Mouse (Mus musculus) kidney, embryonic 16.5 days (tissue): ENCODE data around the gene Nexn. TPM values are rescaled to one million over a fixed set of nuclear protein-coding genes. Genes with fewer than 3 reads are reported as not detected.
"Not testable (repeated sequence)": the region's sequence is repeated elsewhere in the genome, so short reads cannot be mapped to it uniquely, and the experiment has no call there.

Source experiments
- ATAC-seq: fragments of 200-750 bp; cut with Nextera tagmentation; 2 replicates; pipeline ENCODE4 v1.8.0; 2017; ENCODE audit warnings: moderate TSS enrichment; ENCODE audit not compliant: low FRiP score, low TSS enrichment
- H3K27ac ChIP-seq: fragments of 300-500 bp; sonication (generic); 2 replicates; pipeline ENCODE4 v1.5.1; 2014; ENCODE audit warnings: low read length
- H3K27me3 ChIP-seq: fragments of 300-500 bp; sonication (generic); 2 replicates; pipeline ENCODE4 v1.6.1; 2014; ENCODE audit warnings: low read length, control low read depth, mixed read lengths; ENCODE audit not compliant: insufficient read depth
- H3K36me3 ChIP-seq: fragments of 300-500 bp; sonication (generic); 2 replicates; pipeline ENCODE4 v1.6.1; 2014; ENCODE audit warnings: low read length, control low read depth, mixed read lengths; ENCODE audit not compliant: insufficient read depth
- H3K4me1 ChIP-seq: fragments of 300-500 bp; sonication (generic); 2 replicates; pipeline ENCODE4 v1.6.1; 2014; ENCODE audit warnings: low read length, control low read depth, mixed read lengths; ENCODE audit not compliant: insufficient read depth
- H3K4me2 ChIP-seq: fragments of 300-500 bp; sonication (generic); replicated peaks from 2 replicates; pipeline ENCODE4 v1.6.1; 2014; ENCODE audit warnings: low read depth, low read length
- H3K4me3 ChIP-seq: fragments of 300-500 bp; sonication (generic); 2 replicates; pipeline ENCODE4 v1.5.1; 2014; ENCODE audit warnings: mild to moderate bottlenecking, low read length
- H3K9ac ChIP-seq: fragments of 300-500 bp; sonication (generic); replicated peaks from 2 replicates; pipeline ENCODE4 v1.6.1; 2014; ENCODE audit warnings: low read length
- H3K9me3 ChIP-seq: fragments of 300-500 bp; sonication (generic); 2 replicates; pipeline ENCODE4 v1.6.1; 2016; ENCODE audit warnings: low read length, control low read depth
- WGBS: fragments of 180-500 bp; shearing (Covaris S2); extraction: QIAGEN DNeasy Blood & Tissue Kit; methylation state at CpG from one replicate; pipeline ENCODE4 v1.1.7; 2014; 5-methylcytosine and 5-hydroxymethylcytosine counted together
- polyA plus RNA-seq: library from polyadenylated mRNA; unstranded; fragments of >200 nt; fragmentation: Nextera tagmentation; extraction: Ambion mirVana; gene quantifications from 2 replicates; pipeline ENCODE4 v1.2.1, GENCODE M21; 2015

The Nexn gene
- polyA plus RNA-seq, 1 experiment from 2014 or later = 10.9 TPM

DNA sequence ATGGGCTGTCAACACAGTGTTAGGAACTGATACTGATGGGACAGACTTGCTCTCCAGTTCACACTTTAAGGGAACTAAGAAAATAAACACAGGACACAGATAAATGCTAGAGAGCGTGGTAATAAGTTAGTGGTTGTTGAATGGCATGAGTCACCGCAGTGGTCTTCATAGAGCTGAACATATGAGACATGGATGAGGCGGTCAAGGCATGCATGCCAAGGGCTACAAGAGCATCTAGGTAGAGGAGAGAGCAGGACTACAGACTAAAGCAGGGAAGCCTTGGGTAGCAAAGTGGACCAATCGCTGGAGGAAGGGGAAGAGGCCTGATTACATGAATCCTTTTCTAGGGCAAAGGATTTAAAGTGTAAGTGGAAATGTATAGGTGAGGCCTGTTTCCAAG is 59.0 kb downstream of the Nexn start:
- Histone ChIP-seq H3K4me1 (peaks cover 13% of the 10 kb centered on the region), H3K27me3 (no peaks in the 10 kb centered on the region), H3K4me2 (no peak overlapping the region), H3K9me3 (no peaks in the 10 kb centered on the region), H3K27ac (no peak overlapping the region), H3K36me3 (no peaks in the 10 kb centered on the region), H3K9ac (no peak overlapping the region), H3K4me3 (no peak overlapping the region)
- no peak for ATAC-seq
- 94% methylated on average over 4 of the region's 4 CpGs for WGBS

GRCm38 (mm10) chr3:152204577-152204976 is 61.6 kb downstream of the Nexn start:
- WGBS = 73% methylated on average over 3 of the region's 3 CpGs
- no peak overlapping the region for H3K4me3 ChIP-seq
- no peak overlapping the region for H3K27ac ChIP-seq
- no peaks in the 10 kb centered on the region for H3K36me3 ChIP-seq
- ATAC-seq = no peak
- no peaks in the 10 kb centered on the region for H3K27me3 ChIP-seq
- peaks cover 8% of the 10 kb centered on the region for H3K4me1 ChIP-seq
- no peak overlapping the region for H3K4me2 ChIP-seq
- H3K9me3 ChIP-seq = no peaks in the 10 kb centered on the region
- H3K9ac ChIP-seq = no peak overlapping the region

- Histone ChIP-seq H3K9ac (no peak overlapping the region), H3K4me3 (no peak overlapping the region), H3K9me3 (no peaks in the 10 kb centered on the region), H3K27ac (no peak overlapping the region), H3K4me2 (no peak overlapping the region), H3K36me3 (no peaks in the 10 kb centered on the region), H3K4me1 (peaks cover 5% of the 10 kb centered on the region), H3K27me3 (no peaks in the 10 kb centered on the region)
- WGBS = 71% methylated on average over 3 of the region's 3 CpGs
- ATAC-seq = no peak
Observed at GRCm38 (mm10) chr3:152203996-152204395, 62.2 kb downstream of the Nexn start.

DNA sequence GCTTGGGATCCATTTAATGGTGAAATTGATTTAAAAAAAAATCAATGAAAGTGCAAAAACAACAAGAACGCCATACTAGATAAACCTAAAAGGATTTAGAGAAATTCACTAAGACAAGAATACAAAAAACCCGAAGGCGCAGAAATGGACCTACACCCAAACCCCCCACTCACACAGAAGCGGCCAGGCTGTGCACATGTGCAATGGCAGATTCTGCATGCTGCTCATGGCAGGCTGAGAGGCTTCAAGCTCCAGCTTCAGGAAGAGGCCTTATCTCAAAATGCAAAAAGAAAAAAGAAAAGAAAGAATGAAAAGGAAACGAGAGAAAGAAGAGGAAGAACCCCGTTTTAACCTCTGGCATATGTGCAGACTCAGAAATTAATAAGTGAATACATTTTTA is 62.7 kb downstream of the Nexn start:
- H3K36me3 ChIP-seq = no peaks in the 10 kb centered on the region
- H3K4me2 ChIP-seq = no peak overlapping the region
- H3K27me3 ChIP-seq = no peaks in the 10 kb centered on the region
- H3K27ac ChIP-seq = no peak overlapping the region
- WGBS = 87% methylated on average over 6 of the region's 6 CpGs
- no peak overlapping the region for H3K9ac ChIP-seq
- no peak overlapping the region for H3K4me3 ChIP-seq
- ATAC-seq = no peak
- H3K4me1 ChIP-seq = peaks cover under 1% of the 10 kb centered on the region; the same call in 1 of the 2 replicates
- no peaks in the 10 kb centered on the region for H3K9me3 ChIP-seq

- Histone ChIP-seq H3K4me1 (no peaks in the 10 kb centered on the region), H3K36me3 (no peaks in the 10 kb centered on the region), H3K4me3 (no peak overlapping the region), H3K9me3 (no peaks in the 10 kb centered on the region), H3K27me3 (no peaks in the 10 kb centered on the region), H3K27ac (no peak overlapping the region), H3K9ac (no peak overlapping the region), H3K4me2 (no peak overlapping the region)
- no peak for ATAC-seq
Observed at GRCm38 (mm10) chr3:152202942-152203341, 63.2 kb downstream of the Nexn start.

DNA sequence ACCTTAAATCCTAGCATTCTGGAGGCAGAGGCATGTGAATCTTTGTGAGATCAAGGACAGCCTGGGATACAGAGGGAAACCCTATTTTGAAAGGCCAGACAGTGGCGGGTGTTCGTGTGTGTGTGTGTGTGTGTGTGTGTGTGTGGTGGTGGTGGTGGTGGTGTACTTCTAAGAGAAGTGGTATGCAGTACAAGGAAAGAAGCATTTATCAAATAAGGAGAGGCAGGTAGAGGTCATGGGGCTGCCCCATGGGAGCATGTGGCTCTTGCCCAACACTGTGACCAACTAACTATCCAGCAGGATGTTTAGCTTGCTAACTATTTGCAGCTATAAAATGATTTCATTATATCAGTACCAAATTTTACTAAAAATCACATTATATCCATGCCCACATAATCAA is 64.5 kb downstream of the Nexn start:
- H3K4me3 ChIP-seq = no peak overlapping the region
- WGBS = 62% methylated on average over 2 of the region's 2 CpGs
- ATAC-seq = no peak
- no peak overlapping the region for H3K27ac ChIP-seq
- no peaks in the 10 kb centered on the region for H3K9me3 ChIP-seq
- no peaks in the 10 kb centered on the region for H3K27me3 ChIP-seq
- no peak overlapping the region for H3K9ac ChIP-seq
- H3K4me2 ChIP-seq = no peak overlapping the region
- H3K36me3 ChIP-seq = no peaks in the 10 kb centered on the region
- H3K4me1 ChIP-seq = no peaks in the 10 kb centered on the region

GRCm38 (mm10) chr3:152201181-152201580 is 65.0 kb downstream of the Nexn start:
- Histone ChIP-seq H3K4me3 (no peak overlapping the region), H3K27ac (no peak overlapping the region), H3K9me3 (no peaks in the 10 kb centered on the region), H3K4me1 (no peaks in the 10 kb centered on the region), H3K27me3 (no peaks in the 10 kb centered on the region), H3K36me3 (no peaks in the 10 kb centered on the region), H3K4me2 (no peak overlapping the region), H3K9ac (no peak overlapping the region)
- WGBS = 87% methylated on average over 3 of the region's 3 CpGs
- ATAC-seq = no peak

DNA sequence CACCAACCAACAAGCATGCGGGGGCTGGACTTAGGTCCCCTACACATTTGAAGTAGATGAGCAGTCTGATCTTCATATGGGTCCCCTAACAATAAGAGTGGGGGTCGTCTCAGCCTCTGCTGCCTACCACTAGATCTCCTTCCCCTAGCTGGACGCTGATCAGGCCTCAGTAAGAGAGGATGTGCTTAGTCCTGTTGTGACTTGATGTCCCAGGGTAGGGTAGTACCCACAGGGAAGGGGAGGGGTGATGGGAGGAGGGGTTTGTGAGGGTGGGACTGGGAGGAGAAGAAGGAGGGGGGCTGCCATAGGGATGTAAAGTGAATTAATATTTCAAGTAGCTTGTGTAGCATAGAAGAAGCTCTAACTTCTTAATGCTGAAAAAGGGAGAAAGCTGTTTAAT is 67.0 kb downstream of the Nexn start:
- no peak for ATAC-seq

DNA sequence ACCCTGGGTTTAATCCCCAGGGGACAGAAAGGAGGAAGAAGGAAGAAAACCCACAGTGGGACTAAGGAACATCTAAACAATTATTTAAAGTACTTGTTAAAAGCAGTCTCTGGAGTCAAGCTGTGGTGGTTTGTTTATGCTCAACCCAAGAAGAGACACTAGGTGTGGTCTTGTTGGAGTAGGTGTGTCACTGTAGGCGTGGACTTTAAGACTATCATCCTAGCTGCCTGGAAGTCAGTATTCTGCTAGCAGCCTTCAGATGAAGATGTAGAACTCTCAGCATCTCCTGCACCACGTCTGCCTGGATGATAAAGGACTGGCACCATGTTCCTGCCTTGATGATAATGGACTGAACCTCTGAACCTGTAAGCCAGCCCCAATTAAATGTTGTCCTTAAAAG is 68.9 kb downstream of the Nexn start:
- H3K27me3 ChIP-seq, H3K4me1 ChIP-seq, H3K9ac ChIP-seq, H3K9me3 ChIP-seq, H3K36me3 ChIP-seq, H3K27ac ChIP-seq, H3K4me2 ChIP-seq, ATAC-seq, H3K4me3 ChIP-seq: not testable (repeated sequence)
- 36% methylated on average over 2 of the region's 2 CpGs for WGBS

More for the DNA sequence above, 67.0 kb downstream of the Nexn start:
- Histone ChIP-seq H3K9me3 (no peaks in the 10 kb centered on the region), H3K4me2 (no peak overlapping the region), H3K9ac (no peak overlapping the region), H3K4me3 (no peak overlapping the region), H3K4me1 (no peaks in the 10 kb centered on the region), H3K27me3 (no peaks in the 10 kb centered on the region), H3K36me3 (no peaks in the 10 kb centered on the region), H3K27ac (no peak overlapping the region)
- 68% methylated on average over 3 of the region's 3 CpGs for WGBS

- peak; percentile 97 for ATAC-seq
- peak overlapping the region; percentile 67 for H3K4me3 ChIP-seq
- peak overlapping the region; percentile 67 for H3K4me2 ChIP-seq
- no peaks in the 10 kb centered on the region for H3K36me3 ChIP-seq
- H3K27me3 ChIP-seq = no peaks in the 10 kb centered on the region
- no peaks in the 10 kb centered on the region for H3K9me3 ChIP-seq
- peak overlapping the region; percentile 93 for H3K27ac ChIP-seq
- whole genome bisulfite sequencing = under 1% methylated on average over 17 of the region's 17 CpGs
- H3K9ac ChIP-seq = peak overlapping the region; percentile 71
- peaks cover 16% of the 10 kb centered on the region for H3K4me1 ChIP-seq
Observed at GRCm38 (mm10) chr3:152193635-152194097, 72.5 kb downstream of the Nexn start.
